Mouse (Mus musculus) embryonic fibroblast, embryonic 13.5 days (primary cell): Measurements from ENCODE around the gene Trip11. TPM values are rescaled to one million over a fixed set of nuclear protein-coding genes. Genes with fewer than 3 reads are reported as not detected.
A peak's percentile ranks its signal among the peaks of the same experiment; 100 is the strongest.

Source experiments
- H3K27ac ChIP-seq: 2 replicates; pipeline ENCODE4 v1.5.1; 2012; ENCODE audit warnings: low read length, control low read depth, inconsistent platforms; ENCODE audit not compliant: insufficient read depth
- H3K4me1 ChIP-seq: 2 replicates; pipeline ENCODE4 v1.6.1; 2011; ENCODE audit warnings: low read length; ENCODE audit not compliant: control insufficient read depth, insufficient read depth
- H3K4me3 ChIP-seq: 2 replicates; pipeline ENCODE4 v1.5.1; 2011; ENCODE audit warnings: mild to moderate bottlenecking, control low read depth, low read length; ENCODE audit not compliant: insufficient read depth
- CTCF ChIP-seq: IDR thresholded peaks from 2 replicates; pipeline ENCODE4 v1.5.1; 2011; ENCODE audit warnings: mild to moderate bottlenecking, control low read depth, low read length, moderate library complexity, borderline replicate concordance; ENCODE audit not compliant: insufficient read depth
- POLR2A ChIP-seq: IDR thresholded peaks from 2 replicates; pipeline ENCODE4 v1.6.1; 2011; ENCODE audit warnings: low read depth, mild to moderate bottlenecking, control low read depth, low read length, moderate library complexity
- polyA plus RNA-seq: library from polyadenylated mRNA; stranded (reverse); fragments of >200 nt; gene quantifications from 2 replicates; pipeline ENCODE4 v1.2.4, GENCODE M21; 2011; ENCODE audit warnings: low read depth; ENCODE audit not compliant: missing spikeins, insufficient read length

Gene Trip11
- polyA plus RNA-seq, 1 experiment: 35.3 TPM

DNA sequence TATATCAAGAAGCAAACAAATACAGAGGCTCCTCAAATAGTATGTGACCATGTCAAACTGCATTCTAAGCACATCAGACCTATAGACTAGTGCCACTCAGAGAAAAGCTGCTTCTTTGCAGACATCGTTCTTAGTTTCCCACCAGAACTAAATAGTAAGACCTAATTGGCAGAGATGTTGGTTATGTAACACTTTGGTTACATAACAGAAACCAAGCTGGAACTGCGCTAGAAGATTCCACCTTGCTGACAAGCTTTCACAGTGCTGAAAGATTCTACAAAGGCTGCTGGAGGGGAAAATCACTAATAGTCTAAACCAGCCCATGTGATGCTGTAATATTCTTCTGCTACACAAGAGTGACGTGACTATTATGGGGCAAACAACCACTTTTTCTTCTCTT is 22.2 kb upstream of the Trip11 start:
- H3K4me1 ChIP-seq: no peaks in the 10 kb centered on the region
- TF ChIP-seq POLR2A: no peak
- TF ChIP-seq CTCF: no peak
- H3K27ac ChIP-seq: no peak overlapping the region
- no peak overlapping the region for H3K4me3 ChIP-seq

DNA sequence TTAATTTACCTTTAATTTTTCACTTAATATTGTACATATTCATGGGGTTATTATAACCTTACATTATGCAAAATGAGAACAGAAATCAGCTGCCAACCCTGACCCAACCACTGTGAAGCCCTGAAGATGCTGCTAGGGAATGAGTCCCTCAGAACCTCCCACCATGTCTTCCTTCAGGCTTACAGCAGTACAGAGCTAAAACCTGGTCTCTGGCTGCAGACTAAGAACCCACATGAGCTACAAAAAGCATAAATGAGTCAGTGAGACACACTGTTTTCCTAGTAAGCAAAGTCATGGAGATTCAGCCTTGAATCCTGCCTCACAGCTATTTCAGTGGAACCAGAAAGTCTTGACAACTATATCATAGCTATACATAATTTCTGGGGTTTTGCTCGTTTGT is 15.4 kb upstream of the Trip11 start:
- TF ChIP-seq POLR2A (no peak), CTCF (no peak)
- Histone ChIP-seq H3K4me1 (peaks cover 9% of the 10 kb centered on the region; the same call in 1 of the 2 replicates), H3K4me3 (no peak overlapping the region), H3K27ac (no peak overlapping the region)

DNA sequence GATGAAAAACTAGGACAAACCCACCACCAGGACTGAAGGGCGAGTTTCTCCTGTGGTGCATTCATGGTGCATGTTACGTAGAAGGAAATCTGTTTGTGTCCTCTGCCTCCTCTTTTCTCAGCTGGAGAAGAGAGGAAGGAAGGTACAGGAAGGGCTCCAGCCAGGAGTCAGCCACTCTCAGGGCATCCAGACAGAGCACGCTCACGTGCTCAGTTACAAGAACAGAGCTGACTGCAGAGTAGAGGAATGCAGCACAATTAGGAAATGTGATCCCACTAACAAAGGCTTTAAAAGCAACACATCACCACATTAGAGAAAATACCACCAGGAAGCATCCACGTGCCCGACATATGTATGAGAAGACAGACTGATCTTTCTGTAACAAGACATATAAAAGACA is 9.2 kb upstream of the Trip11 start:
- TF ChIP-seq CTCF (no peak), POLR2A (no peak)
- Histone ChIP-seq H3K4me3 (no peak overlapping the region), H3K4me1 (peaks cover 11% of the 10 kb centered on the region; the same call in 1 of the 2 replicates), H3K27ac (peak overlapping the region; percentile 54; the same call in 1 of the 2 replicates)

DNA sequence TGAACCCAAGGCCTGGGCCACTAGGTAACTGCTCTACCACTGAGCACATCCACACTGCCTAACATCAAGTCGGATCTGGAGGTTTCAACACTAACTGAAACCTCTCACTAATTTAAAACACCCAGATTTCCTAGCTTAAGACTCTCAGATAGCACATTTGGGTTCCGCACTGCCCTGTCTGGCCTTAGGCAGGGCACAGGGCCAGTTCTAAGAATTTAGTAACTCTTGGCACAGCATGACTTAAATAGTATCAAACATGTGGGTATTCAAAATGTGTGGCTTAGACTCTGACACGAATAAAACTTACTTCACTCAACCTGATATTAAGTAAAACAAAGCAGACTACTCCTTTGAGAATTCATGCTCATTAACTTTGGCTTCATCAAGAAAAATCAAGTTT is 6.8 kb upstream of the Trip11 start:
- TF ChIP-seq CTCF (no peak), POLR2A (no peak)

DNA sequence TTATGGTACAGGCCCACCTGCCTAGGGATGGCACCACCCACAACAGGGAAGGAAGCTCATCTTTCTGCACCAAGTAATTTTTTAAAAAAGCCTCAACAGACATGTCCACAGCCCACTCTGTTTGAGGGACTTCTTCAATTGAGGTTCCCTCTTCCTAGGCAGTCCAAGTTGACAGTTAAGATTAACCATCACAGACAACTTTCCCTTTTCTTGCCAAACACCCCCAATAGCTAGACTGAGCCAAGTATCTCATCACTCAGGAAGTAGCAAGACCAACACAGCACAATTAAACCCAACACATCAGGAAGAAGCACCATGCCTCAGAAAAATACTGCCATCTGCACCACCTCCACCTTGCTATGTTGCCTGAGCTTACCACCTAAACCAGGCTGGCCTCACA is 4.1 kb upstream of the Trip11 start:
- H3K27ac ChIP-seq: no peak overlapping the region
- no peak overlapping the region for H3K4me3 ChIP-seq
- TF ChIP-seq POLR2A (no peak), CTCF (no peak)
- H3K4me1 ChIP-seq: 0 out of 2 replicates have a peak, but pooled peaks cover under 1% of the 10 kb centered on the region

More for the DNA sequence above, 6.8 kb upstream of the Trip11 start:
- no peak overlapping the region for H3K27ac ChIP-seq
- peaks cover 11% of the 10 kb centered on the region; the same call in 1 of the 2 replicates for H3K4me1 ChIP-seq
- no peak overlapping the region for H3K4me3 ChIP-seq

DNA sequence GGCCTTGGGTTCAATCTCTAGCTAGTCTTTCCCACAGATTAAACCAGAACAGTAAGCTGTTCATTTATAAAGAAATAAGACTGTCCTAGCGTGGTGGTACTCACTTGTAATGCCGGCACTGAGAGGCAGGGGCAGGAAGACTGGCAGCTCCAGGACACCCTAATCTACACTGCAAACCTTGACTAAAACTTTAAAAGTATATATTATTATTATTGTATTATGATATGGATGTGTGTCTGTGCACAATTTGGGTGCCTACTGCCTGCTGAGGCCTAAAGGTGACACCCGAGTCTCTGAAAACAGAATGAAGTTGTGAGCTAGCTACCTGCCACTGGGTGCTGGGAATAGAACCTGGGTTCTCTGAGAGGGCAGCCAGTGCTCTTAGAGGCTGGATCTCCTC is 1.7 kb downstream of the Trip11 start:
- TF ChIP-seq CTCF: no peak
- no peak for TF ChIP-seq POLR2A
- H3K4me3 ChIP-seq: peak overlapping the region; percentile 82

DNA sequence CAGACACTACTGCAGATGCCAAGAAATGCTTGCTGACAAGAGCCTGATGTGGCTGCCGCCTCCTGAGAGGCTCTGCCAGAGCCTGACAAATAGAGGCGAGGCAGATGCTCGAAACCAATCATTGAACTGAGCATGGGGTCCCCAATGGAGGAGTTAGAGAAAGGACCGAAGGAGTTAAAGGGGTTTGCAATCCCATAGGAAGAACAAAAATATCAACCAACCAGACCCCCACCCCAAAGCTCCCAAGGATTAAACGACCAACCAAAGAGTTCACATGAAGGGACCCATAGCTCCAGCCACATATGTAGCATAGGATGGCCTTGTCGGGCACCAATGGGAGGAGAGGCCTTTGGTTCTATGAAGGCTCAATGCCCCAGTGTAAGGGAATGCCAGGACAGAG is 2.7 kb downstream of the Trip11 start:
- Histone ChIP-seq H3K4me1 (no peaks in the 10 kb centered on the region), H3K27ac (no peak overlapping the region), H3K4me3 (no peak overlapping the region)
- TF ChIP-seq POLR2A (no peak), CTCF (no peak)

More for the DNA sequence above, 1.7 kb downstream of the Trip11 start:
- H3K27ac ChIP-seq: no peak overlapping the region
- no peaks in the 10 kb centered on the region for H3K4me1 ChIP-seq

DNA sequence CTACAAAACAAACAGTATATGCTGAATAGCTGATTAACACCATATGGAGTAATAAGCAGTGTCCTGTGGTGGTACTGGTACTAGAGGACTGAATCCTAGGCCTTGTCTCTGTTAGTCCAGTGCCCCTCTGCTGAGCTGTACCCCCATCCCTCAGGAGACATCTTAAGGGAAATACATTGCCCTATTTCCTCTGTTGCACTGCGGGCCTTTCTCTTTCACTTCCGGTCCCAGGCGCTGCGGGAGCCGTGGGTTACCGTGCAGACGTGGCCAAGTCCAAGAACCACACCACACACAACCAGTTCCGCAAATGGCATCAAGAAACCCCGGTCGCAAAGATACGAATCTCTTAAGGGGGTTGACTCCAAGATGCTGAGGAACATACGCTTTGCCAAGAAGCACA is 7.2 kb downstream of the Trip11 start:
- H3K4me1 ChIP-seq: no peaks in the 10 kb centered on the region
- no peak overlapping the region for H3K27ac ChIP-seq
- TF ChIP-seq CTCF (no peak), POLR2A (no peak)
- H3K4me3 ChIP-seq: no peak overlapping the region

DNA sequence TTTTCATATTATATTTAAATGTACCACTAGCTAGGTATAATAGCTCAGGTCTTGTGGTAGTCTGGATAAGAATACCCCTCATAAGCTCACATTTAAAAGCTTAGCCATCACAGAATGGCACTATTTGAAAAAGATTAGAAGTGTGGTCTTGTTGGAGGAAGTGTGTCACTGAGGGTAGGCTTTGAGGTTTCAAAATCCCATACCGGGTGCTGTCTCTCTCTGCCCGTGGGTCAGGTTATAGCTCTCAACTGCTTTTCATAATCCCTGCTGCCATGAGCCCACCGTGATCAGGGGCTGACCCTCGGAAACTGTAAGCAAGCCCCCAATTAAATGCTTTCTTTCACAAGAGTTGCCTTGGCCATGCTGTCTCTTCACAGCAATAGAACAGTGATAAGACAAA is 8.2 kb downstream of the Trip11 start:
- TF ChIP-seq CTCF (no peak), POLR2A (no peak)
- no peaks in the 10 kb centered on the region for H3K4me1 ChIP-seq

DNA sequence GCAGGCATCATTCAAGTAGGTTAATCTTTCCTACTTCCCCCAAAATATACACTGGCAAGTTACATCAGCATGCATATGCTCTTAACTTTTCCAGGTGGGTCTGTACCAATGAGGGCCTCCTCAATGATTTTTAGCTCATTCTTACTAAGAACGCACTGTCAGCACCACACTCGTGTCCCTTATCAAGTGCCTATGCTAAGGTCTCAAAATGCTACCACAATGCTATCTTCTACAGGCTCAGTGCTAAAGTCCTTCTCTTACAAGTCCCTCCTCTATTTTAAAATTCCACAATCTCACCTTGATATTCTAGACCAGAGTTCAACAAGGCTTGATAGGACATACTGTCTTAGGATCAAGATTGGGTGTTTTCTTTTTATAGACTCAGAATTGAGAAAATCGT is 8.9 kb downstream of the Trip11 start:
- H3K4me1 ChIP-seq: no peaks in the 10 kb centered on the region
- no peak overlapping the region for H3K4me3 ChIP-seq
- no peak for TF ChIP-seq CTCF
- TF ChIP-seq POLR2A: no peak
- H3K27ac ChIP-seq: no peak overlapping the region

More for the DNA sequence above, 8.2 kb downstream of the Trip11 start:
- H3K4me3 ChIP-seq: no peak overlapping the region
- H3K27ac ChIP-seq: no peak overlapping the region

DNA sequence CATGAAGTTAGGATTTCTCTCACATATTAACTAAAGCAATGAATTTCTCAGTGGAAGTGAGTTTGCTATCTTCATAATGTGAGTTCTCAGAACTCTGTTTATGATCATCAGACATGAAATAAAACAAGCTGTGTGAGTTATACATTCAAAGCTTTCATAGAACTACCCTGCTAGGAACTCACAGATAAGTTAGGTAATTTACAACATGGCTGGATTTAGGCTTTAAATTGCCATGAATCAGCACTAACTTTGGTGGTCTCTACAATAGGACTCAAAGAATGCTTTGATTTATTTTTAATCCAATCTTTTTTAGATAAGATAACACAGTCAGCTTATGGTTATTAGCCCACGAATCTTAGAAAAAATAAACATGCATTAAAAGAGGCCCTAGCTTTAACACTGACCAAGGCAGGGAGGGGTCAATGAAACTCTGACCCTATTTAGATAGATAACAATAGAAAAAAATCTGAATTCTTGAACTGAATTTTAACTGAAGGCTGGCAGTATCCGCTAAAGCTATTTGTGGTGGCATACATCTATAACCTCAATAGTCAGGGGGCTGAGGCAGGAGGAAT is 13.3 kb downstream of the Trip11 start:
- Histone ChIP-seq H3K27ac (no peak overlapping the region), H3K4me3 (no peak overlapping the region), H3K4me1 (no peaks in the 10 kb centered on the region)
- TF ChIP-seq CTCF: no peak
- TF ChIP-seq POLR2A: no peak
